Mouse (Mus musculus) brain, embryonic 14.5 days (tissue): ENCODE measurements around the gene Rnase1. TPM values are rescaled to one million over a fixed set of nuclear protein-coding genes. Genes with fewer than 3 reads are reported as not detected.
A peak's percentile ranks its signal among the peaks of the same experiment; 100 is the strongest.

Experiments used
- DNase-seq: peaks from one replicate; pipeline ENCODE4 v3.0.0-alpha.2; 2011; ENCODE audit warnings: low read depth
- CTCF ChIP-seq: fragments of 200-500 bp; IDR thresholded peaks from 2 replicates; pipeline ENCODE4 v1.5.1; 2012; ENCODE audit warnings: inconsistent platforms, mild to moderate bottlenecking, moderate library complexity, borderline replicate concordance; ENCODE audit not compliant: insufficient read depth, insufficient read length; ENCODE audit errors: extremely low read depth
- POLR2A ChIP-seq: fragments of 200-500 bp; IDR thresholded peaks from 2 replicates; pipeline ENCODE4 v1.6.1; 2012; ENCODE audit warnings: mild to moderate bottlenecking, inconsistent platforms, borderline replicate concordance; ENCODE audit not compliant: poor library complexity, insufficient read depth, insufficient read length, severe bottlenecking; ENCODE audit errors: extremely low read depth
- polyA plus RNA-seq: library from polyadenylated mRNA; depleted of rRNA; stranded (reverse); fragments of >200 nt; gene quantifications from 2 replicates; pipeline ENCODE4 v1.2.3, GENCODE M21; 2012; rRNA removed

Rnase1 gene
- polyA plus RNA-seq, 1 experiment = 0.27 TPM

DNA sequence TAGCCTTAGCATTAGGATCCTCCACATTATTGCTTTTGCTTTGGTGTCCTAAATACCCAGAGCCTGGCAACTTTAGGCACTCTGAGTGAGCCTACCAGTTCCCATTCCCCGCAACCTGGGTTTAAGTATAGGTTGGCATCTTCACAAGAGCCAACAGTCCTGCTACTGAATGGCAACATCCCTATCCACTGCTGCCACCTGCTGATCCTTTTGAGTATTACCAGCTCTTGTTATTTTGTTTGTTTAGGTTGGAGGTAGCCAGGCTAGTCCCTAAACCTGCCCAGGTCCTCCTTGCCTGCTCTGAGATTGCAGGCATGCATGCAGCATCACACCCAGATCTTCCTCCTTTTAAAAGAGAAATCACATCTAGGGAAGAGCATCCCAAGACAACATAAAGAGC lies 48.3 kb downstream of the Rnase1 start:
- TF ChIP-seq CTCF = peak; percentile 53; the same call in 1 of the 2 replicates
- DNase-seq = peak; percentile 59

DNA sequence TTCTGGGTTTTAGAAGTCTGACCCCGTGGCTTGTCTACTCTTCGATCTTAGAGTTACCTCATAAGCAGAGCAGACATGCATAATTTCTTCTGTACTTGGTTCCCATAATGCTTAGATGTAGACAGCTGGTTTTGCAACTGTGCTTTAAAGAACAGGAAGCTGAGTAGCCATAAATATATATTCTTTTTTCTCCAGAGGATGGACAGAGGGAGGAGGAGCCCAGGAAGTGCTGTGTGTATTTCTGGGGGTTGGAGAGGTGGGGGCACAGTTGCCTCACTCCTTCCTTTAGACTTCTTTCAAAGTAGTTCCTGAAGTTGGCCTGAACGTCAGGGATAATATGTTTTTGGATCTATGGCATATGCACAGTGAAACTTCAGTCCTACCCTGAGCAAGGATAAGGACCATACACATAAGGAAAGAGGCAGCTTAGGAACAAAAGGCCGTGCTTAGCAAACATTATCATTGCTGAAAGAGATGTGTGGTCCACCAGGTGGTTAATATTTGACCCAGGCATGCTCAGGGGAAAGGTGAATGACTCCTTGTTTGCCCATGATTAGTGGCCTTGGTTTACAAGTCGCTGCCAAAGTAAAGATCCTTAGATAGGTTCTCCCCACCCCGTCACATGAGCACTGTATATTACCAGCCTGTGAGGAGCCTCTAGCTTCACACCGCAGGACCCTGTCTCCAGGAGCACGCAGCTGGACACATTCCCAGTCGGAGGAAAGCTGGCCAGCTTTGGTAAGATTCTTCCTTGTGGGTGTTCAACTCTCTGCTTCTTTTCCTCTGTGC lies 50.7 kb downstream of the Rnase1 start:
- TF ChIP-seq POLR2A = no peak
- no peak for TF ChIP-seq CTCF
- no peak for DNase-seq

Other genes with a start within 250 kb of the Rnase1 start
- gene Klhl33, start 249.3 kb downstream of the Rnase1 start, polyA plus RNA-seq = 0.59 and 1.2 TPM in 2 replicates
- gene Osgep, start 221.9 kb downstream of the Rnase1 start, polyA plus RNA-seq = 102 and 121 TPM in 2 replicates
- 137 and 178 TPM in 2 replicates for gene Apex1, start 221.8 kb downstream of the Rnase1 start, polyA plus RNA-seq
- 131 and 177 TPM in 2 replicates for gene Pip4p1, start 215.9 kb downstream of the Rnase1 start, polyA plus RNA-seq
- 21.0 and 21.4 TPM in 2 replicates for gene Pnp, start 215.7 kb downstream of the Rnase1 start, polyA plus RNA-seq
- gene Gm49342, start 202.3 kb downstream of the Rnase1 start, polyA plus RNA-seq = 18.1 and 19.3 TPM in 2 replicates
- 0.16 and 0.42 TPM in 2 replicates for gene Pnp2, start 190.8 kb downstream of the Rnase1 start, polyA plus RNA-seq
- gene Rnase10, start 139.0 kb downstream of the Rnase1 start, polyA plus RNA-seq = 0.05 TPM in 1 of 2 replicates, not detected in the other
- not detected in 2 replicates for gene Rnase9, start 104.9 kb downstream of the Rnase1 start, polyA plus RNA-seq
- not detected in 2 replicates for gene Rnase11, start 96.6 kb downstream of the Rnase1 start, polyA plus RNA-seq
- 0.15 TPM in 1 of 2 replicates, not detected in the other for gene Rnase12, start 89.1 kb downstream of the Rnase1 start, polyA plus RNA-seq
- not detected in 2 replicates for gene Olfr750, start 72.3 kb downstream of the Rnase1 start, polyA plus RNA-seq
- 15.1 and 18.2 TPM in 2 replicates for gene Rnase4, start 55.7 kb downstream of the Rnase1 start, polyA plus RNA-seq
- 4.3 and 4.5 TPM in 2 replicates for gene Ang, start 55.6 kb downstream of the Rnase1 start, polyA plus RNA-seq
- gene Eddm3b, start 32.4 kb downstream of the Rnase1 start, polyA plus RNA-seq = not detected in 2 replicates
- gene Rnase6, start 22.9 kb downstream of the Rnase1 start, polyA plus RNA-seq = 0.44 and 0.52 TPM in 2 replicates
- gene Rnase2b, start 15.5 kb upstream of the Rnase1 start, polyA plus RNA-seq = not detected in 2 replicates
- gene Ang2, start 52.4 kb upstream of the Rnase1 start, polyA plus RNA-seq = not detected in 2 replicates
- not detected in 2 replicates for gene Ear14, start 56.6 kb upstream of the Rnase1 start, polyA plus RNA-seq
- not detected in 2 replicates for gene Rnase2a, start 109.3 kb upstream of the Rnase1 start, polyA plus RNA-seq
- not detected in 2 replicates for gene Gm7247, start 215.0 kb upstream of the Rnase1 start, polyA plus RNA-seq